Mouse (Mus musculus) MEL (cell line): ENCODE measurements around the gene Casz1. TPM values are rescaled to one million over a fixed set of nuclear protein-coding genes. Genes with fewer than 3 reads are reported as not detected.

Experiments used
- DNase-seq: peaks from one replicate; pipeline ENCODE4 v3.0.0; 2011; ENCODE audit warnings: low read depth, low spot score
- H3K27ac ChIP-seq: 2 replicates; pipeline ENCODE4 v1.5.1; 2012; ENCODE audit warnings: low read depth, mild to moderate bottlenecking, control low read depth, low read length, moderate library complexity; ENCODE audit not compliant: control insufficient read depth
- H3K27me3 ChIP-seq, 2 experiments: fragments of 150-350 bp in 1 of 2; sonication (generic) in 1 of 2; 2 replicates each; pipeline ENCODE4 v1.6.1; 2012; ENCODE audit warnings: low read length in 2 of 2, mild to moderate bottlenecking in 2 of 2, improper control_type of control experiment in 1 of 2, moderate library complexity in 1 of 2; ENCODE audit not compliant: insufficient read depth in 2 of 2, control insufficient read depth in 1 of 2
- H3K36me3 ChIP-seq, 2 experiments: 2 replicates each; pipeline ENCODE4 v1.6.1; 2012 to 2014; ENCODE audit warnings: low read length in 2 of 2, improper control_type of control experiment in 1 of 2, inconsistent platforms in 1 of 2, mild to moderate bottlenecking in 1 of 2; ENCODE audit not compliant: insufficient read depth in 2 of 2, control insufficient read depth in 1 of 2
- H3K4me1 ChIP-seq, 2 experiments: fragments of 150-350 bp in 1 of 2; sonication (generic) in 1 of 2; 2 replicates each; pipeline ENCODE4 v1.6.1; 2012; ENCODE audit warnings: low read length in 2 of 2, improper control_type of control experiment in 1 of 2, mild to moderate bottlenecking in 1 of 2; ENCODE audit not compliant: insufficient read depth in 2 of 2, control insufficient read depth in 1 of 2
- H3K4me3 ChIP-seq, 2 experiments: fragments of 150-350 bp in 1 of 2; sonication (generic) in 1 of 2; 2 replicates each; pipeline ENCODE4 v1.5.1; 2012; ENCODE audit warnings: low read depth in 2 of 2, low read length in 2 of 2, mild to moderate bottlenecking in 2 of 2, moderate library complexity in 2 of 2, control low read depth in 1 of 2, improper control_type of control experiment in 1 of 2; ENCODE audit not compliant: control insufficient read depth in 1 of 2, insufficient read depth in 1 of 2
- H3K79me2 ChIP-seq: 2 replicates; pipeline ENCODE4 v1.6.1; 2012; ENCODE audit warnings: mild to moderate bottlenecking, low read length, moderate library complexity; ENCODE audit not compliant: control insufficient read depth, poor library complexity, insufficient read depth
- H3K9ac ChIP-seq: 2 replicates; pipeline ENCODE4 v1.6.1; 2012; ENCODE audit warnings: low read depth, mild to moderate bottlenecking, control low read depth, low read length, moderate library complexity; ENCODE audit not compliant: control insufficient read depth, poor library complexity, severe bottlenecking
- H3K9me3 ChIP-seq: fragments of 150-350 bp; sonication (generic); replicated peaks from 2 replicates; pipeline ENCODE4 v1.6.1; 2012; ENCODE audit warnings: mild to moderate bottlenecking, low read length, improper control_type of control experiment, moderate library complexity; ENCODE audit not compliant: insufficient read depth
- CHD1 ChIP-seq: IDR thresholded peaks from 2 replicates; pipeline ENCODE4 v1.6.1; 2012; ENCODE audit warnings: low read depth, mild to moderate bottlenecking, inconsistent platforms, low read length, improper control_type of control experiment
- CTCF ChIP-seq, 3 experiments: IDR thresholded peaks in 2 of 3; conservative IDR thresholded peaks in 1 of 3; 2 replicates each; pipeline ENCODE4 v1.5.1; 2011 to 2012; ENCODE audit warnings: low read length in 3 of 3, low read depth in 2 of 3, mild to moderate bottlenecking in 2 of 3, improper control_type of control experiment in 1 of 3, inconsistent platforms in 1 of 3, mixed read lengths in 1 of 3, moderate library complexity in 1 of 3; ENCODE audit not compliant: control insufficient read depth in 1 of 3, insufficient read depth in 1 of 3, poor library complexity in 1 of 3, severe bottlenecking in 1 of 3
- E2F4 ChIP-seq: IDR thresholded peaks from 2 replicates; pipeline ENCODE4 v1.6.1; 2011; ENCODE audit warnings: low read depth, low read length, improper control_type of control experiment, borderline replicate concordance
- ELF1 ChIP-seq: IDR thresholded peaks from 2 replicates; pipeline ENCODE4 v1.6.1; 2014; ENCODE audit warnings: low read depth, mild to moderate bottlenecking, inconsistent platforms, low read length, improper control_type of control experiment, moderate library complexity
- EP300 ChIP-seq, 2 experiments: IDR thresholded peaks; 2 replicates each; pipeline ENCODE4 v1.6.1; 2011; ENCODE audit warnings: improper control_type of control experiment in 2 of 2, low read length in 2 of 2, low read depth in 1 of 2, mild to moderate bottlenecking in 1 of 2
- GABPA ChIP-seq: IDR thresholded peaks from 2 replicates; pipeline ENCODE4 v1.6.1; 2012; ENCODE audit warnings: low read depth, mild to moderate bottlenecking, inconsistent platforms, low read length, improper control_type of control experiment, moderate library complexity
- GATA1 ChIP-seq: IDR thresholded peaks from 2 replicates; pipeline ENCODE4 v1.6.1; 2011; ENCODE audit warnings: low read depth, low read length, improper control_type of control experiment
- HCFC1 ChIP-seq: IDR thresholded peaks from 2 replicates; pipeline ENCODE4 v1.6.1; 2012; ENCODE audit warnings: low read depth, mild to moderate bottlenecking, inconsistent platforms, low read length, improper control_type of control experiment, moderate library complexity
- KAT2A ChIP-seq: conservative IDR thresholded peaks from 2 replicates; pipeline ENCODE4 v1.6.1; 2012; ENCODE audit warnings: low read depth, low read length, improper control_type of control experiment, inconsistent platforms
- MXI1 ChIP-seq: IDR thresholded peaks from 2 replicates; pipeline ENCODE4 v1.6.1; 2011; ENCODE audit warnings: mild to moderate bottlenecking, low read depth, low read length, improper control_type of control experiment
- MYB ChIP-seq: IDR thresholded peaks from 2 replicates; pipeline ENCODE4 v1.6.1; 2011; ENCODE audit warnings: mild to moderate bottlenecking, low read depth, low read length, improper control_type of control experiment
- RAD21 ChIP-seq: IDR thresholded peaks from 2 replicates; pipeline ENCODE4 v1.6.1; 2011; ENCODE audit warnings: mild to moderate bottlenecking, low read depth, low read length, improper control_type of control experiment
- TAL1 ChIP-seq: IDR thresholded peaks from 2 replicates; pipeline ENCODE4 v1.6.1; 2012; ENCODE audit warnings: mild to moderate bottlenecking, inconsistent platforms, low read length, moderate library complexity, mixed read lengths
- TCF12 ChIP-seq: IDR thresholded peaks from 2 replicates; pipeline ENCODE4 v1.6.1; 2014; ENCODE audit warnings: low read depth, mild to moderate bottlenecking, inconsistent platforms, low read length, improper control_type of control experiment, moderate library complexity
- USF2 ChIP-seq, 2 experiments: IDR thresholded peaks; 2 replicates each; pipeline ENCODE4 v1.6.1; 2011 to 2012; ENCODE audit warnings: improper control_type of control experiment in 2 of 2, low read length in 2 of 2, borderline replicate concordance in 1 of 2, inconsistent platforms in 1 of 2, low read depth in 1 of 2, mild to moderate bottlenecking in 1 of 2; ENCODE audit not compliant: insufficient read depth in 1 of 2
- ZC3H11A ChIP-seq: IDR thresholded peaks from 2 replicates; pipeline ENCODE4 v1.6.1; 2012; ENCODE audit warnings: low read depth, mild to moderate bottlenecking, inconsistent platforms, low read length, improper control_type of control experiment
- ZKSCAN1 ChIP-seq: IDR thresholded peaks from 2 replicates; pipeline ENCODE4 v1.6.1; 2012; ENCODE audit warnings: low read depth, mild to moderate bottlenecking, inconsistent platforms, low read length, improper control_type of control experiment, moderate library complexity
- ZMIZ1 ChIP-seq: IDR thresholded peaks from 2 replicates; pipeline ENCODE4 v1.6.1; 2012; ENCODE audit warnings: low read depth, mild to moderate bottlenecking, inconsistent platforms, low read length, improper control_type of control experiment, moderate library complexity
- ZNF384 ChIP-seq: IDR thresholded peaks from 2 replicates; pipeline ENCODE4 v1.6.1; 2012; ENCODE audit warnings: low read depth, mild to moderate bottlenecking, inconsistent platforms, low read length, improper control_type of control experiment
- polyA plus RNA-seq, 2 experiments: library from polyadenylated mRNA; stranded (reverse) in 1 of 2; unstranded in 1 of 2; fragments of >175 nt in 1 of 2; fragments of >200 nt in 1 of 2; gene quantifications; 2 replicates each; pipeline versions ENCODE4 v1.2.1 to v1.2.4; 2012; ENCODE audit warnings: low replicate concordance in 2 of 2, low read depth in 1 of 2; ENCODE audit not compliant: insufficient read length in 2 of 2, insufficient read depth in 1 of 2, missing spikeins in 1 of 2
- total RNA-seq: library from RNA; depleted of rRNA; stranded (reverse); fragments of 300-350 nt; gene quantifications from 2 replicates; pipeline ENCODE4 v1.2.3, GENCODE M21; 2012

Gene Casz1
- total and polyA plus RNA-seq, 3 experiments, result 1.3 to 3.2 TPM; not detected in 1

- DNase-seq, result no peak
- no peak overlapping the region for H3K9ac ChIP-seq
- no peaks in the 10 kb centered on the region for H3K4me1 ChIP-seq
- peaks cover 0 to 1% of the 10 kb centered on the region in 2 experiments; a peak in 2 of 4 replicates for H3K27me3 ChIP-seq
- no peak overlapping the region for H3K4me3 ChIP-seq
- no peaks in the 10 kb centered on the region for H3K79me2 ChIP-seq
- H3K36me3 ChIP-seq, result no peaks in the 10 kb centered on the region
- TF ChIP-seq ZMIZ1 (no peak), USF2 (IDR thresholded peaks at IDR 0.05; ENCODE audit: borderline replicate concordance in 1 of 2, insufficient read depth in 1 of 2, low read depth in 1 of 2, low read length in 2 of 2) (no peak), GABPA (no peak), EP300 (IDR thresholded peaks at IDR 0.05; ENCODE audit: low read depth in 1 of 2, low read length in 2 of 2) (no peak), TCF12 (no peak), HCFC1 (no peak), TAL1 (no peak)
- no peaks in the 10 kb centered on the region for H3K9me3 ChIP-seq
- no peak overlapping the region for H3K27ac ChIP-seq
Observed at GRCm38 (mm10) chr4:148837046-148837445, 32.8 kb downstream of the Casz1 start.

DNA sequence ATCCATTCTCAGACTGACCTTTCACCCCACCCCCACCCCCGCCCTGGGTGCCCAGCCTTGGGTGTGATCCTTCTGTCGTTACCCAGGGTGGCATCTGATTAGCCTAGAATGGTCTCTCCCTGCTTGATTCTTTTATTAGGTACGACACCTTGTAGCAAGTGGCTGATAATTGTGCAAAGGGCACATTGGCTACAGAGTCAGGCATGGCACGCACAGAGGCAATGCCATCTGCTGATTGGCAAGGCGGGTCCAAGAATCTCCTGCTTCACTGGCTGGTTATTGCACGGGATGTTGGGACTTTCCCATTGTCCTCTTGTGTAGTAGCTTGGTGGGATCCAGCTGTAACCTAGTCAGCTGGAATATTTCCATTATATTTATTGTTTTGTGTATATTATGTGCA, 33.4 kb downstream of the Casz1 start:
- H3K79me2 ChIP-seq, result no peaks in the 10 kb centered on the region
- no peak for DNase-seq
- TF ChIP-seq CTCF (IDR thresholded peaks at IDR 0.05 in 2 of 3, conservative IDR thresholded peaks at IDR 0.05 in 1 of 3; ENCODE audit: control insufficient read depth in 1 of 3, insufficient read depth in 1 of 3, low read depth in 2 of 3, low read length in 3 of 3, poor library complexity in 1 of 3, severe bottlenecking in 1 of 3), result no peak
- TF ChIP-seq ELF1, result no peak
- TF ChIP-seq TAL1, result no peak
- no peak for TF ChIP-seq ZMIZ1
- TF ChIP-seq MXI1, result no peak
- no peak for TF ChIP-seq ZKSCAN1
- no peak for TF ChIP-seq CHD1
- TF ChIP-seq HCFC1, result no peak
- TF ChIP-seq MYB, result no peak
- no peak for TF ChIP-seq ZNF384
- no peak for TF ChIP-seq ZC3H11A
- TF ChIP-seq E2F4, result no peak
- TF ChIP-seq GATA1, result no peak
- TF ChIP-seq KAT2A, result no peak
- TF ChIP-seq RAD21, result no peak
- no peaks in the 10 kb centered on the region for H3K36me3 ChIP-seq
- no peak overlapping the region for H3K9ac ChIP-seq
- H3K27me3 ChIP-seq, result peaks cover 0 to 1% of the 10 kb centered on the region in 2 experiments; a peak in 2 of 4 replicates
- no peaks in the 10 kb centered on the region for H3K9me3 ChIP-seq
- H3K4me1 ChIP-seq, result no peaks in the 10 kb centered on the region
- no peak overlapping the region for H3K4me3 ChIP-seq
- no peak overlapping the region for H3K27ac ChIP-seq
